Mouse (Mus musculus) heart, postnatal 10 days (tissue): ENCODE measurements around the gene Cftr. TPM values are rescaled to one million over a fixed set of nuclear protein-coding genes. Genes with fewer than 3 reads are reported as not detected.
A peak's percentile ranks its signal among the peaks of the same experiment; 100 is the strongest.

Experiments used
- DNase-seq, 2 experiments: peaks; one replicate each; pipeline ENCODE4 v3.0.0; 2021
- intact Hi-C: fragments of 180-260 bp; cut with DNase I; formaldehyde crosslinking; loops from one replicate; pipeline ENCODE4 v1.15.1; 2025
- total RNA-seq, 2 experiments: library from RNA; stranded (reverse); gene quantifications; 2 replicates each; pipeline ENCODE4 v1.2.3; 2021

Gene Cftr
- under 1 TPM; 0.14 to 0.50 TPM for total RNA-seq

GRCm38 (mm10) chr6:18170311-18170922 is at the start of gene Cftr:
Gene Cftr, plus strand, starts transcription at chr6:18170687.
- intact Hi-C loops = loop anchor here (5.0 kb wide), 1 partner anchor 83 kb away; no protein-coding TSS in a partner anchor
- DNase-seq = peak in 1 of 2 experiments; percentile 1

- intact Hi-C loops = no loop called here
- DNase-seq = no peak
These were observed 43.1 kb upstream of the Cftr start for GRCm38 (mm10) chr6:18127206-18127983.

GRCm38 (mm10) chr6:18128059-18128458 is 42.4 kb upstream of the Cftr start:
- no peak for DNase-seq
- intact Hi-C loops = no loop called here

GRCm38 (mm10) chr6:18135246-18135645 is 35.2 kb upstream of the Cftr start:
- intact Hi-C loops = no loop called here
- no peak for DNase-seq

- intact Hi-C loops = loop anchor here (10.0 kb wide), 1 partner anchor 222 kb away; no protein-coding TSS in a partner anchor
- peak; percentile 65 to 72 for DNase-seq
These were observed 17.5 kb upstream of the Cftr start for GRCm38 (mm10) chr6:18153031-18153430.

GRCm38 (mm10) chr6:18169618-18170017 is 869 bp upstream of the Cftr start:
- DNase-seq = no peak
- intact Hi-C loops = loop anchor here (5.0 kb wide), 1 partner anchor 82 kb away; no protein-coding TSS in a partner anchor

- intact Hi-C loops = loop anchor here (5.0 kb wide), 1 partner anchor 84 kb away; no protein-coding TSS in a partner anchor
- peak in 1 of 2 experiments; percentile 15 for DNase-seq
These were observed 1.1 kb downstream of the Cftr start for GRCm38 (mm10) chr6:18171614-18172013.

GRCm38 (mm10) chr6:18177509-18177908 is 7.0 kb downstream of the Cftr start:
- intact Hi-C loops = no loop called here
- no peak for DNase-seq

GRCm38 (mm10) chr6:18180665-18181064 is 10.2 kb downstream of the Cftr start:
- DNase-seq = no peak
- intact Hi-C loops = no loop called here

GRCm38 (mm10) chr6:18182903-18183302 is 12.4 kb downstream of the Cftr start:
- DNase-seq = no peak
- intact Hi-C loops = no loop called here

GRCm38 (mm10) chr6:18220691-18221090 is 50.2 kb downstream of the Cftr start:
- intact Hi-C loops = no loop called here

GRCm38 (mm10) chr6:18223206-18223605 is 52.7 kb downstream of the Cftr start:
- intact Hi-C loops = no loop called here
- DNase-seq = no peak

More at GRCm38 (mm10) chr6:18220691-18221090, 50.2 kb downstream of the Cftr start:
- no peak for DNase-seq

GRCm38 (mm10) chr6:18225157-18225556 is 54.7 kb downstream of the Cftr start:
- no peak for DNase-seq
- intact Hi-C loops = no loop called here

GRCm38 (mm10) chr6:18246495-18246894 is 76.0 kb downstream of the Cftr start:
- intact Hi-C loops = no loop called here
- no peak for DNase-seq

GRCm38 (mm10) chr6:18247891-18248463 is 77.5 kb downstream of the Cftr start:
- intact Hi-C loops = no loop called here
- no peak for DNase-seq

GRCm38 (mm10) chr6:18248464-18248863 is 78.0 kb downstream of the Cftr start:
- no peak for DNase-seq
- intact Hi-C loops = no loop called here

GRCm38 (mm10) chr6:18254586-18254985 is 84.1 kb downstream of the Cftr start:
- no peak for DNase-seq
- intact Hi-C loops = no loop called here

- no peak for DNase-seq
These were observed 100.5 kb downstream of the Cftr start for GRCm38 (mm10) chr6:18270983-18271382.

GRCm38 (mm10) chr6:18300781-18301180 is 130.3 kb downstream of the Cftr start:
- intact Hi-C loops = no loop called here
- no peak for DNase-seq

More at GRCm38 (mm10) chr6:18270983-18271382, 100.5 kb downstream of the Cftr start:
- intact Hi-C loops = no loop called here

- intact Hi-C loops = no loop called here
- DNase-seq = no peak
These were observed 131.6 kb downstream of the Cftr start for GRCm38 (mm10) chr6:18302105-18302504.

GRCm38 (mm10) chr6:18303228-18303627 is 132.7 kb downstream of the Cftr start:
- intact Hi-C loops = no loop called here
- no peak for DNase-seq
